Mouse (Mus musculus) brain, embryonic 14.5 days (tissue): ENCODE results near the gene Tfap2b.

Source experiments
- CTCF ChIP-seq: fragments of 200-500 bp; IDR thresholded peaks from 2 replicates; pipeline ENCODE4 v1.5.1; 2012; ENCODE audit warnings: inconsistent platforms, mild to moderate bottlenecking, moderate library complexity, borderline replicate concordance; ENCODE audit not compliant: insufficient read depth, insufficient read length; ENCODE audit errors: extremely low read depth
- POLR2A ChIP-seq: fragments of 200-500 bp; IDR thresholded peaks from 2 replicates; pipeline ENCODE4 v1.6.1; 2012; ENCODE audit warnings: mild to moderate bottlenecking, inconsistent platforms, borderline replicate concordance; ENCODE audit not compliant: poor library complexity, insufficient read depth, insufficient read length, severe bottlenecking; ENCODE audit errors: extremely low read depth

GRCm38 (mm10) chr1:19213171-19213570 lies 4.5 kb downstream of the Tfap2b start:
- no peak for TF ChIP-seq CTCF
- TF ChIP-seq POLR2A, result no peak
